Mouse (Mus musculus) liver, embryonic 13.5 days (tissue): ENCODE data around the gene Dok5. TPM values are rescaled to one million over a fixed set of nuclear protein-coding genes. Genes with fewer than 3 reads are reported as not detected.

ENCODE experiments used
- ATAC-seq: fragments of 200-750 bp; cut with Nextera tagmentation; 2 replicates; pipeline ENCODE4 v1.8.0; 2017; ENCODE audit warnings: low read depth, mild to moderate bottlenecking, moderate number of reproducible peaks, moderate library complexity
- DNase-seq: peaks from one replicate; pipeline ENCODE4 v3.0.0; 2022
- H3K27ac ChIP-seq: fragments of 300-500 bp; sonication (generic); 2 replicates; pipeline ENCODE4 v1.5.1; 2015; ENCODE audit warnings: moderate library complexity, mild to moderate bottlenecking, inconsistent platforms
- H3K27me3 ChIP-seq: fragments of 300-500 bp; sonication (generic); 2 replicates; pipeline ENCODE4 v1.6.1; 2015; ENCODE audit warnings: mild to moderate bottlenecking, inconsistent platforms
- H3K36me3 ChIP-seq: fragments of 300-500 bp; sonication (generic); 2 replicates; pipeline ENCODE4 v1.6.1; 2015; ENCODE audit warnings: mild to moderate bottlenecking, inconsistent platforms
- H3K4me1 ChIP-seq: fragments of 300-500 bp; sonication (generic); replicated peaks from 2 replicates; pipeline ENCODE4 v1.6.1; 2015; ENCODE audit warnings: inconsistent platforms
- H3K4me2 ChIP-seq: fragments of 300-500 bp; sonication (generic); 2 replicates; pipeline ENCODE4 v1.6.1; 2015; ENCODE audit warnings: inconsistent platforms, mild to moderate bottlenecking, moderate library complexity
- H3K4me3 ChIP-seq: fragments of 300-500 bp; sonication (generic); replicated peaks from 2 replicates; pipeline ENCODE4 v1.5.1; 2015; ENCODE audit warnings: mild to moderate bottlenecking, inconsistent platforms
- H3K9ac ChIP-seq: fragments of 300-500 bp; sonication (generic); 2 replicates; pipeline ENCODE4 v1.6.1; 2015; ENCODE audit warnings: mild to moderate bottlenecking, inconsistent platforms
- H3K9me3 ChIP-seq: fragments of 300-500 bp; sonication (generic); replicated peaks from 2 replicates; pipeline ENCODE4 v1.6.1; 2016; ENCODE audit warnings: inconsistent platforms
- WGBS: fragments of 180-500 bp; shearing (Covaris S2); methylation state at CpG from one replicate; pipeline ENCODE4 v1.1.7; 2015; ENCODE audit not compliant: insufficient replicate concordance; 5-methylcytosine and 5-hydroxymethylcytosine counted together
- polyA plus RNA-seq: library from polyadenylated mRNA; unstranded; fragments of >200 nt; fragmentation: Nextera tagmentation; extraction: Ambion mirVana; gene quantifications from 2 replicates; pipeline ENCODE4 v1.2.1, GENCODE M21; 2015

Gene Dok5
- polyA plus RNA-seq, 1 experiment from 2014 or later, result 0.47 TPM

GRCm38 (mm10) chr2:170837363-170837762, 105.8 kb downstream of the Dok5 start:
- no peak overlapping the region for H3K4me3 ChIP-seq
- WGBS, result 71% methylated on average over 11 of the region's 11 CpGs
- no peak overlapping the region for H3K9ac ChIP-seq
- DNase-seq (no peak), ATAC-seq (no peak)
- H3K27ac ChIP-seq, result no peak overlapping the region
- no peaks in the 10 kb centered on the region for H3K27me3 ChIP-seq
- no peaks in the 10 kb centered on the region for H3K4me1 ChIP-seq
- H3K9me3 ChIP-seq, result peaks cover 4% of the 10 kb centered on the region; the same call in 1 of the 2 replicates
- no peaks in the 10 kb centered on the region for H3K36me3 ChIP-seq
- no peak overlapping the region for H3K4me2 ChIP-seq

GRCm38 (mm10) chr2:170837824-170838557, 106.4 kb downstream of the Dok5 start:
- Histone ChIP-seq H3K4me1 (no peaks in the 10 kb centered on the region), H3K9me3 (peaks cover 4% of the 10 kb centered on the region; the same call in 1 of the 2 replicates), H3K4me2 (no peak overlapping the region), H3K4me3 (no peak overlapping the region), H3K36me3 (no peaks in the 10 kb centered on the region), H3K9ac (no peak overlapping the region), H3K27me3 (no peaks in the 10 kb centered on the region), H3K27ac (no peak overlapping the region)
- WGBS, result 62% methylated on average over 12 of the region's 12 CpGs
- peak; percentile 47; the same call in 1 of the 2 replicates for ATAC-seq
- DNase-seq, result no peak

- no peak for ATAC-seq
- 71% methylated on average over 13 of the region's 13 CpGs for WGBS
- DNase-seq, result no peak
Measured at GRCm38 (mm10) chr2:170841441-170841965, 109.9 kb downstream of the Dok5 start.

GRCm38 (mm10) chr2:170845511-170845910, 113.9 kb downstream of the Dok5 start:
- ATAC-seq (no peak), DNase-seq (no peak)
- H3K36me3 ChIP-seq, result no peaks in the 10 kb centered on the region
- WGBS, result 77% methylated on average over 10 of the region's 10 CpGs
- H3K4me2 ChIP-seq, result no peak overlapping the region
- H3K4me1 ChIP-seq, result no peaks in the 10 kb centered on the region
- H3K9ac ChIP-seq, result no peak overlapping the region
- peaks cover 18% of the 10 kb centered on the region for H3K9me3 ChIP-seq
- H3K27ac ChIP-seq, result no peak overlapping the region
- no peaks in the 10 kb centered on the region for H3K27me3 ChIP-seq
- no peak overlapping the region for H3K4me3 ChIP-seq

More at GRCm38 (mm10) chr2:170841441-170841965, 109.9 kb downstream of the Dok5 start:
- H3K9ac ChIP-seq, result no peak overlapping the region
- no peak overlapping the region for H3K4me3 ChIP-seq
- H3K4me2 ChIP-seq, result no peak overlapping the region
- H3K27me3 ChIP-seq, result no peaks in the 10 kb centered on the region
- peaks cover 4% of the 10 kb centered on the region for H3K9me3 ChIP-seq
- no peaks in the 10 kb centered on the region for H3K36me3 ChIP-seq
- H3K27ac ChIP-seq, result no peak overlapping the region
- H3K4me1 ChIP-seq, result no peaks in the 10 kb centered on the region

- Histone ChIP-seq H3K27me3 (no peaks in the 10 kb centered on the region), H3K27ac (no peak overlapping the region), H3K4me1 (no peaks in the 10 kb centered on the region), H3K36me3 (no peaks in the 10 kb centered on the region), H3K4me2 (no peak overlapping the region), H3K9ac (no peak overlapping the region), H3K4me3 (no peak overlapping the region), H3K9me3 (peaks cover 20% of the 10 kb centered on the region)
- ATAC-seq (no peak), DNase-seq (no peak)
- 72% methylated on average over 4 of the region's 4 CpGs for WGBS
Measured at GRCm38 (mm10) chr2:170850058-170850457, 118.5 kb downstream of the Dok5 start.

GRCm38 (mm10) chr2:170852337-170852736, 120.7 kb downstream of the Dok5 start:
- DNase-seq (no peak), ATAC-seq (no peak)
- no peaks in the 10 kb centered on the region for H3K27me3 ChIP-seq
- H3K9me3 ChIP-seq, result peaks cover 17% of the 10 kb centered on the region; the same call in 1 of the 2 replicates
- no peak overlapping the region for H3K27ac ChIP-seq
- H3K4me3 ChIP-seq, result no peak overlapping the region
- no peaks in the 10 kb centered on the region for H3K36me3 ChIP-seq
- H3K4me2 ChIP-seq, result no peak overlapping the region
- WGBS, result 69% methylated on average over 6 of the region's 6 CpGs
- H3K4me1 ChIP-seq, result no peaks in the 10 kb centered on the region
- H3K9ac ChIP-seq, result no peak overlapping the region

- DNase-seq (no peak), ATAC-seq (no peak)
- H3K9me3 ChIP-seq, result 0 out of 2 replicates have a peak, but pooled peaks cover 3% of the 10 kb centered on the region
- no peaks in the 10 kb centered on the region for H3K27me3 ChIP-seq
- no peak overlapping the region for H3K4me3 ChIP-seq
- H3K4me2 ChIP-seq, result no peak overlapping the region
- H3K4me1 ChIP-seq, result no peaks in the 10 kb centered on the region
- 58% methylated on average over 3 of the region's 3 CpGs for WGBS
- H3K9ac ChIP-seq, result no peak overlapping the region
- H3K27ac ChIP-seq, result no peak overlapping the region
- H3K36me3 ChIP-seq, result no peaks in the 10 kb centered on the region
Measured at GRCm38 (mm10) chr2:170855210-170855609, 123.6 kb downstream of the Dok5 start.

- ATAC-seq, result no peak
- H3K27me3 ChIP-seq, result no peaks in the 10 kb centered on the region
- 76% methylated on average over 5 of the region's 5 CpGs for WGBS
Measured at GRCm38 (mm10) chr2:170856085-170856484, 124.5 kb downstream of the Dok5 start.

GRCm38 (mm10) chr2:170857507-170857906, 125.9 kb downstream of the Dok5 start:
- ATAC-seq, result no peak
- Histone ChIP-seq H3K4me2 (no peak overlapping the region), H3K4me1 (no peaks in the 10 kb centered on the region), H3K4me3 (no peak overlapping the region), H3K9ac (no peak overlapping the region), H3K27me3 (no peaks in the 10 kb centered on the region), H3K27ac (no peak overlapping the region), H3K36me3 (no peaks in the 10 kb centered on the region), H3K9me3 (peaks cover 5% of the 10 kb centered on the region; the same call in 1 of the 2 replicates)
- WGBS, result 61% methylated on average over 7 of the region's 7 CpGs
- DNase-seq, result no peak

More at GRCm38 (mm10) chr2:170856085-170856484, 124.5 kb downstream of the Dok5 start:
- Histone ChIP-seq H3K27ac (no peak overlapping the region), H3K4me1 (no peaks in the 10 kb centered on the region), H3K36me3 (no peaks in the 10 kb centered on the region), H3K4me2 (no peak overlapping the region), H3K4me3 (no peak overlapping the region), H3K9ac (no peak overlapping the region), H3K9me3 (peaks cover 2% of the 10 kb centered on the region; the same call in 1 of the 2 replicates)
- DNase-seq, result no peak

GRCm38 (mm10) chr2:170858640-170859039, 127.0 kb downstream of the Dok5 start:
- ATAC-seq, result peak; percentile 53; the same call in 1 of the 2 replicates
- Histone ChIP-seq H3K4me3 (no peak overlapping the region), H3K4me2 (no peak overlapping the region), H3K9ac (no peak overlapping the region), H3K27me3 (no peaks in the 10 kb centered on the region), H3K27ac (no peak overlapping the region), H3K9me3 (peaks cover 5% of the 10 kb centered on the region; the same call in 1 of the 2 replicates), H3K36me3 (no peaks in the 10 kb centered on the region), H3K4me1 (no peaks in the 10 kb centered on the region)
- WGBS, result 18% methylated on average over 3 of the region's 3 CpGs
- DNase-seq, result no peak

- Histone ChIP-seq H3K27me3 (no peaks in the 10 kb centered on the region), H3K4me2 (no peak overlapping the region), H3K9me3 (peaks cover 5% of the 10 kb centered on the region; the same call in 1 of the 2 replicates), H3K9ac (no peak overlapping the region), H3K4me1 (no peaks in the 10 kb centered on the region), H3K4me3 (no peak overlapping the region), H3K27ac (no peak overlapping the region), H3K36me3 (no peaks in the 10 kb centered on the region)
- no peak for ATAC-seq
- no peak for DNase-seq
- 50% methylated on average over 4 of the region's 4 CpGs for WGBS
Measured at GRCm38 (mm10) chr2:170860576-170860975, 129.0 kb downstream of the Dok5 start.
